Mouse (Mus musculus): ENCODE results near the gene Lsr.

DNA sequence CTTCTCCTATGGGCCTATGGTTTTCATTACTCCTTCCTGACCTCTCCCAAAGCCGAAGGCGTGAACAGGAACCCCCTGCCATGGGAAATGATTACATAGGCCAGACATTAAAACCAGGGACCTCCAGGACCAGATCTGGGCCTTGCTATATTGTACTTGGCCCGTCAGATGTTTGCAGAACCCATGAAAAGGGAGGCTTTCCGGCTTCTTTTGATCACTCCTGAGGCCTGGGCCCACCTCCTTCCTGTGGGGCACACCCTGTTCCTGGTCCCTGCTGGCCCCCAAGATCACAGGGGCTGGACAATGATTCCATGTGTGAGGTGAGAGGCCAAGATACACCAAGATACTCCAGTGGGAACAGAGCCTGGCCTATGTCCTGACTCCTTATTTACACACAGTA lies 4.1 kb downstream of the Lsr start:
- no peak for TF ChIP-seq CTCF (IDR thresholded peaks at IDR 0.05; ENCODE audit: low read depth)
- TF ChIP-seq EP300 (IDR thresholded peaks at IDR 0.05; ENCODE audit: low read depth): no peak
